Mouse (Mus musculus) embryonic facial prominence, embryonic 14.5 days (tissue): Measurements from ENCODE around the gene Klhdc8b. TPM values are rescaled to one million over a fixed set of nuclear protein-coding genes. Genes with fewer than 3 reads are reported as not detected.

Experiments used
- ATAC-seq: fragments of 200-750 bp; cut with Nextera tagmentation; 2 replicates; pipeline ENCODE4 v1.8.0; 2017; ENCODE audit warnings: low read depth, moderate number of reproducible peaks, moderate TSS enrichment
- DNase-seq: peaks from one replicate; pipeline ENCODE4 v3.0.0-alpha.2; 2015; ENCODE audit warnings: low spot score
- H3K27ac ChIP-seq: fragments of 300-500 bp; sonication (generic); replicated peaks from 2 replicates; pipeline ENCODE4 v1.5.1; 2014; ENCODE audit warnings: low read depth, mild to moderate bottlenecking, low read length, moderate library complexity
- H3K27me3 ChIP-seq: fragments of 300-500 bp; sonication (generic); replicated peaks from 2 replicates; pipeline ENCODE4 v1.6.1; 2014; ENCODE audit warnings: low read length; ENCODE audit not compliant: control insufficient read depth, insufficient read depth
- H3K36me3 ChIP-seq: fragments of 300-500 bp; sonication (generic); 2 replicates; pipeline ENCODE4 v1.6.1; 2014; ENCODE audit warnings: low read length, mixed read lengths; ENCODE audit not compliant: control insufficient read depth, insufficient read depth
- H3K4me1 ChIP-seq: fragments of 300-500 bp; sonication (generic); 2 replicates; pipeline ENCODE4 v1.6.1; 2014; ENCODE audit warnings: antibody characterized with exemption, low read length; ENCODE audit not compliant: control insufficient read depth, insufficient read depth
- H3K4me2 ChIP-seq: fragments of 300-500 bp; sonication (generic); 2 replicates; pipeline ENCODE4 v1.6.1; 2014; ENCODE audit warnings: low read depth, mild to moderate bottlenecking, low read length, moderate library complexity, mixed read lengths
- H3K4me3 ChIP-seq: fragments of 300-500 bp; sonication (generic); 2 replicates; pipeline ENCODE4 v1.5.1; 2014; ENCODE audit warnings: low read depth, mild to moderate bottlenecking, low read length
- H3K9ac ChIP-seq: fragments of 300-500 bp; sonication (generic); 2 replicates; pipeline ENCODE4 v1.6.1; 2014; ENCODE audit warnings: low read depth, mild to moderate bottlenecking, low read length, moderate library complexity, mixed read lengths
- H3K9me3 ChIP-seq: fragments of 300-500 bp; sonication (generic); 2 replicates; pipeline ENCODE4 v1.6.1; 2016; ENCODE audit warnings: low read length; ENCODE audit not compliant: control insufficient read depth
- WGBS: fragments of 180-500 bp; shearing (Covaris S2); extraction: QIAGEN DNeasy Blood & Tissue Kit; methylation state at CpG from one replicate; pipeline ENCODE4 v1.1.7; 2014; 5-methylcytosine and 5-hydroxymethylcytosine counted together
- polyA plus RNA-seq: library from polyadenylated mRNA; unstranded; fragments of >200 nt; fragmentation: Nextera tagmentation; extraction: Ambion mirVana; gene quantifications from 2 replicates; pipeline ENCODE4 v1.2.1, GENCODE M21; 2014

The Klhdc8b gene
- polyA plus RNA-seq, 1 experiment from 2014 or later, result 23.7 TPM

GRCm38 (mm10) chr9:108485301-108485875 is 24.0 kb upstream of the Klhdc8b start:
- Histone ChIP-seq H3K9me3 (no peaks in the 10 kb centered on the region), H3K27me3 (no peaks in the 10 kb centered on the region), H3K4me2 (no peak overlapping the region), H3K4me1 (peaks cover 7% of the 10 kb centered on the region), H3K9ac (no peak overlapping the region), H3K27ac (no peak overlapping the region), H3K4me3 (no peak overlapping the region), H3K36me3 (peaks cover 90% of the 10 kb centered on the region)
- DNase-seq, result no peak
- 98% methylated on average over 17 of the region's 19 CpGs for WGBS
- ATAC-seq, result no peak

GRCm38 (mm10) chr9:108484021-108484420 is 22.6 kb upstream of the Klhdc8b start:
- peaks cover 84% of the 10 kb centered on the region for H3K36me3 ChIP-seq
- no peaks in the 10 kb centered on the region for H3K27me3 ChIP-seq
- peaks cover 16% of the 10 kb centered on the region for H3K4me1 ChIP-seq
- no peak overlapping the region for H3K27ac ChIP-seq
- H3K4me2 ChIP-seq, result no peak overlapping the region
- no peaks in the 10 kb centered on the region for H3K9me3 ChIP-seq
- no peak overlapping the region for H3K9ac ChIP-seq
- ATAC-seq (no peak), DNase-seq (no peak)
- no peak overlapping the region for H3K4me3 ChIP-seq
- WGBS, result 87% methylated on average over 9 of the region's 15 CpGs

GRCm38 (mm10) chr9:108483051-108483790 is 21.8 kb upstream of the Klhdc8b start:
- peaks cover 76% of the 10 kb centered on the region for H3K36me3 ChIP-seq
- H3K27ac ChIP-seq, result no peak overlapping the region
- H3K9me3 ChIP-seq, result no peaks in the 10 kb centered on the region
- no peak overlapping the region for H3K4me3 ChIP-seq
- H3K4me1 ChIP-seq, result peaks cover 17% of the 10 kb centered on the region
- H3K4me2 ChIP-seq, result no peak overlapping the region
- no peaks in the 10 kb centered on the region for H3K27me3 ChIP-seq
- H3K9ac ChIP-seq, result no peak overlapping the region
- DNase-seq (no peak), ATAC-seq (no peak)
- WGBS, result 93% methylated on average over 17 of the region's 18 CpGs

- 90% methylated on average over 18 of the region's 19 CpGs for WGBS
- H3K27me3 ChIP-seq, result no peaks in the 10 kb centered on the region
- no peak overlapping the region for H3K4me2 ChIP-seq
- H3K4me1 ChIP-seq, result peaks cover 17% of the 10 kb centered on the region
- ATAC-seq, result no peak
- H3K36me3 ChIP-seq, result peaks cover 60% of the 10 kb centered on the region
- H3K9me3 ChIP-seq, result no peaks in the 10 kb centered on the region
- no peak for DNase-seq
- no peak overlapping the region for H3K4me3 ChIP-seq
- no peak overlapping the region for H3K9ac ChIP-seq
- no peak overlapping the region for H3K27ac ChIP-seq
These were observed 20.3 kb upstream of the Klhdc8b start for GRCm38 (mm10) chr9:108481520-108482210.

- Histone ChIP-seq H3K27ac (no peak overlapping the region), H3K9ac (peak overlapping the region; percentile 78), H3K4me3 (peak overlapping the region; percentile 67), H3K4me2 (peak overlapping the region; percentile 78), H3K9me3 (no peaks in the 10 kb centered on the region), H3K36me3 (peaks cover 53% of the 10 kb centered on the region), H3K4me1 (peaks cover 17% of the 10 kb centered on the region), H3K27me3 (no peaks in the 10 kb centered on the region)
- no peak for DNase-seq
- WGBS, result 93% methylated on average over 28 of the region's 28 CpGs
- no peak for ATAC-seq
These were observed 19.6 kb upstream of the Klhdc8b start for GRCm38 (mm10) chr9:108480813-108481519.

- Histone ChIP-seq H3K4me2 (peak within 1 kb of the TSS; percentile 78), H3K9ac (peak within 1 kb of the TSS; percentile 78), H3K36me3 (peaks cover 42% of the 10 kb centered on the region), H3K4me3 (peak within 1 kb of the TSS; percentile 67), H3K4me1 (peaks cover 17% of the 10 kb centered on the region), H3K9me3 (no peaks in the 10 kb centered on the region), H3K27me3 (no peaks in the 10 kb centered on the region), H3K27ac (peak within 1 kb of the TSS; percentile 78)
- ATAC-seq (peak; percentile 76), DNase-seq (peak; percentile 91)
- WGBS, result 6% methylated on average over 9 of the region's 10 CpGs
These were observed 18.5 kb upstream of the Klhdc8b start, which contains the start of gene Lamb2 for GRCm38 (mm10) chr9:108479721-108480351. Gene Lamb2 (plus strand): TSS chr9:108479736.

GRCm38 (mm10) chr9:108479241-108479640 is 17.9 kb upstream of the Klhdc8b start:
- peak; percentile 2 for ATAC-seq
- Histone ChIP-seq H3K27me3 (no peaks in the 10 kb centered on the region), H3K9ac (peak overlapping the region; percentile 56; the same call in 1 of the 2 replicates), H3K4me2 (peak overlapping the region; percentile 78), H3K27ac (peak overlapping the region; percentile 76), H3K4me1 (peaks cover 17% of the 10 kb centered on the region), H3K9me3 (no peaks in the 10 kb centered on the region), H3K36me3 (peaks cover 36% of the 10 kb centered on the region), H3K4me3 (peak overlapping the region; percentile 67)
- no peak for DNase-seq
- 37% methylated on average over 11 of the region's 11 CpGs for WGBS

- DNase-seq (peak; percentile 91), ATAC-seq (peak; percentile 85)
- WGBS, result 0% methylated on average over 20 of the region's 20 CpGs
These were observed 17.3 kb upstream of the Klhdc8b start for GRCm38 (mm10) chr9:108478638-108479156.

More at GRCm38 (mm10) chr9:108478638-108479156, 17.3 kb upstream of the Klhdc8b start:
- Histone ChIP-seq H3K4me1 (peaks cover 17% of the 10 kb centered on the region), H3K9ac (peak overlapping the region; percentile 56), H3K27me3 (no peaks in the 10 kb centered on the region), H3K4me3 (peak overlapping the region; percentile 67), H3K4me2 (peak overlapping the region; percentile 78), H3K36me3 (peaks cover 31% of the 10 kb centered on the region), H3K9me3 (no peaks in the 10 kb centered on the region), H3K27ac (peak overlapping the region; percentile 76)
